Mouse (Mus musculus) adrenal gland, adult (tissue): ENCODE data around the gene Aoah.

Experiments
- DNase-seq, 2 experiments: peaks; one replicate each; pipeline ENCODE4 v3.0.0; 2022 to 2023; ENCODE audit warnings: low spot score in 1 of 2; ENCODE audit not compliant: inconsistent age in 2 of 2

Aoah gene

GRCm38 (mm10) chr13:21050118-21050517, 256.2 kb downstream of the Aoah start:
- peak in 1 of 2 experiments; percentile 21 for DNase-seq

GRCm38 (mm10) chr13:21066021-21066420, 272.1 kb downstream of the Aoah start:
- DNase-seq, result no peak

DNA sequence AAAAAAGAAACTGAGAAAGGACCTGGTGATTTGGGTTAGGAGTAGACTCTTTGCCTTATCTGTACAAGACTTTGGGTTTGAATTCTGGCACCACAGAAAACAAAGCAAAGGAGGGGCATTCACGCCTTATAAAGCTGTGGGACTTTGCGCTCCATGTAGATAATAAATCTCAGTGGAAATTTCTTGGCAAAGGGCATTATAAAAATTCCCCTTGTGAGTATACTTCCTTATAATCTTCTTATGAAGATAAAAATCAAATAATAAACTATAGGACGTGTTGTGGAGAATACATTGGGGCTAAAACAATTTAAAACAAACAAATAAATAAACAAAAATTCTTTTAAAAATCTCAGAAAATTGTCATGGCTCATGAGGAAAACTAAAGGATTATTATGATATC, 280.9 kb downstream of the Aoah start, which contains the start of gene Olfr1370:
Gene Olfr1370, minus strand, starts transcription at position 101 of the 400 bp plus-strand sequence.
- no peak for DNase-seq

GRCm38 (mm10) chr13:21082686-21083085, 288.8 kb downstream of the Aoah start:
- DNase-seq, result no peak
